Mouse (Mus musculus): ENCODE data around the gene Gls. TPM values are rescaled to one million over a fixed set of nuclear protein-coding genes. Genes with fewer than 3 reads are reported as not detected.
A peak's percentile ranks its signal among the peaks of the same experiment; 100 is the strongest.

The Gls gene
- total RNA-seq, 2 experiments from 2014 or later: 80.4 to 106 TPM

DNA sequence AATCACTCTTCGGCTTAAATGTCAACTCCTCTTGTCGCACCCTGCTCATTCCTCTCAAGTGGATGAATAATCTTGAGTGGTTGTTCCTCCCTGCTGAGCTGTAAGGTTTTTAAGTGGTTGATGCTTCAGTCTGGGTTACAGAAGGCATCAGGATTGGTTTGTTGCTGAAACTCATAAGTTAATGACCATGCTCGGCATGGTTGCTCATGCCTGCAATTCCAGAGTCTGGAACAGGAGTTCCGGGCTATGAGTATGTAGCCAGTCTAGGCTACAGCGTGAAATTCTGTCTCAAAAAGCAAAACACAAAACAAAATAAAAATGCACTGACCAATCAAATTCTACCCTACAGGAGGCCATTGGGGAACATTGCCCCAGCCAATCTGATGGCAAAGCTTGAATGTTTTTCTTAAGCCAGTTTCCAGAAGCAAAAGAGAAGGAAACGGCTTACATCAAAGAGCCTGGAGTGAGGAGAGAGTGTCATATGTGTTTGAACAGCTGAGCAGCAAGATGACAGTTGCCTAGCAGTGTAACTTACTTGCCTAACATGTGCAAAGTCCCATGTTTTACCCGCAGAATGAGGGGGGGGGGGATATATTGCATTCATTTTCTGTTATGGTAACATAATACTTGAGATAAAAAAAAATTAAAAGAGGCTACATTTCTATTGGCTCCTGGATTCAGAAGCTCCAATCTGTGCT is 18.2 kb upstream of the Gls start:
- intact Hi-C loops (cut with DNase I): no loop called here
- DNase-seq (ENCODE audit: low spot score): no peak

DNA sequence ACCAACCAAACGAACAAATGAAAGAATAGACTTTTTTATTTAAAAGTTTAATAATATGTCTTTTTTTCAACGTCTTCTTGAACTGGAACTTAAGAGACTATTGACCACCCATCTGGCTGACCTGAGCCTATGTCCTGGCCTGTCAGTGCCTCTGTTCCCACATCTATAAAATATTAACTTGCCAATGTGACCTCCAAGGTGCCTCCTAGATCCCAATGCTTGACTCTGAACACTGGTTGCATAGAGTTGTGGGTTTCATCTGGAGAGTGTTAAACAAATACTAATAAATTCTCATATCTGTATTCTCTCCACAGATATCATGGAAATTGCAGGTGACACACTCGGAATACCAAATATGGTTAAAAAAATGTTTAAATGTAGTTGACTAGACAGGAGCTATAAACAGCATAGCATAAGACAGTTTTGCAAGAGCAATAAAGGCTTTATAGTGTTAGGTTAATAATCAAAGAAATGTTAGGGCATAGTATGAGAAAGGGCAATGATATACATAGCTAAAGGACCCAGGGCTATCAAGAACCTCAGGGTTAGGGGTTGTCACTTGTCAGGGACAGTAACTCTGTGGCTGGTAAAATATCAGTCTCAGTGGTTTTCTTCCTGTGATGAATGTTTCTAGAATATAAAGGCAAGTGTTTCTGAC is 16.0 kb upstream of the Gls start:
- intact Hi-C loops (cut with DNase I): no loop called here
- DNase-seq (ENCODE audit: low spot score): no peak

DNA sequence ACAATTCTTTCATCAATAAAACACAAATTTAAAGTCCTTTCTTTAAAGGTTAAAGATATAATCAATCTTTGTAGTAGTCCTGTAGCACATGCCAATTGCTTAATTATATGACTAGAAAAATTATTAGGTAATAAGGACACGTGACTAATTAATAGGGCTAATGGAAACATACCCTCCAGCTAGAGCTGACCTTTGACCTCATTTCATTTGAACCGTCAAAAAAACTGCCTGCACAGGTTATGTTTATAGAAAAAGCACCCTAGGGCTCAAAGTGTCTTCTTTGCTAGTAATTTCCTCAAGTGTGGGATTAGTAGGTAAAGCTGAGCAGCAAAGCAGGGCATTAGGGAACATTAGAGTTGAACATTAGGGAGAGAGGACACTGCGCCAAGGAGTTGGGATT is 9.2 kb upstream of the Gls start:
- DNase-seq (ENCODE audit: low spot score): no peak
- intact Hi-C loops (cut with DNase I): no loop called here

DNA sequence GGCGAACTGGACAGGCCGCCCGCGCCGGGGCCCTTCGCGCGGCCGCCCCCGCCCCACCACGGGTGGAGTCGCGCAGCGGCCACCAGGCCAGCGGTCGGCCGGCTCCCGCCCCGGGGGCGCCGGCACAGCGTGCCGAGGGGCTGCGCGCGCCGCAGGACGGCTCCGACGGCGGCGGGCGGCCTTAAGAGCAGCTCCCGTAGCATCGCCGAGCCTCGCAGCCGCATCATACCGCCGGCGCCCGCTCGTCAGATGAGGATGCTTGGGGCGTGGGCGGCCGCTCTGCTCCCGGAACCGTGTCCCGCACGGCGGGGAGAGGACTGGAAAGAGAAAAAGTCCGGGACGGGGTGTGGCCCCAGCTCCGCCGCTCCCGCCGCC is 279 bp downstream of the Gls start:
- DNase-seq (ENCODE audit: low spot score): no peak

DNA sequence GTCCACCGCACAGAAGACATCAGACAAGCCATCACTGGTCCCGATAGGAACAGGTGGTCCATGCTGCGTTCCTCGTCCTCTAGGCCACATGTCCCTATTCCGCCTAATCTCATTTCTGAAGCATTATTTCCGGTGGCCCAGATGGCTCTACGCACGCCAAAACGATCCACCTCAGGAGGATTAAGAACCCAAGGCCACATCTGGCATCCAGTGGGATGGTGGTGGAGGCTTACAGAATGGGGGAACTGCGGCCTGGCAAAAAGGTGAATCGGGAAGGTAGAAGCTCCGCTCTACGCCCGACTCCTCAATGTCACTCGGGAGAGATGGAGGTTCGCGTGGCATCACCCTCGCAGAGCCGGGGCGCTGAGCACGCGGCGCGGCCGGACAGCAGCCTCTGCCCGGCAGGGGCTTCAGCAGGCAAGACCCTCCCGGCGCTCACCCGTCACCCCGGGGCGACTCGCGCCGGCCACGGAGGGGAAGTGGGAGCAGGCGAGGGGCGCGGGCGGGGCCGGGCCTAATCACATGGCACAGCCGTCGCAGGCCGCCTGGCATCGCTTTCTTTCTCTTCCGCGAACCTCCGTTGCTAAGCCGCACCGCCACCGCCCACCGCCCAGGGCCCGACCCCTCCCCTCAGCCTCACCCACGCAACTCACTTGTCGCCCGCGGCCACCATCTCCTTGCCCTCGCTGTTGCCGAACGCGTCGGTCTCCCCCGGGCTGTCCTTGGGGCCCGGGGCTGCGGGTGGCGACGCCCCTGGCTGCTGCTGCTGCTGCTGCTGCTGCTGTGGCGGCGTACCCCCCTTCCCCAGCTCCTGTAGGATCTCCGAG is 880 bp downstream of the Gls start:
- peak; percentile 36 for DNase-seq (ENCODE audit: low spot score)
- intact Hi-C loops (cut with DNase I): loop anchor here (5.0 kb wide), 2 partner anchors 55 to 260 kb away; no protein-coding TSS in a partner anchor

More for the DNA sequence above, 279 bp downstream of the Gls start:
- intact Hi-C loops (cut with DNase I): loop anchor here (5.0 kb wide), 2 partner anchors 55 to 260 kb away; no protein-coding TSS in a partner anchor

DNA sequence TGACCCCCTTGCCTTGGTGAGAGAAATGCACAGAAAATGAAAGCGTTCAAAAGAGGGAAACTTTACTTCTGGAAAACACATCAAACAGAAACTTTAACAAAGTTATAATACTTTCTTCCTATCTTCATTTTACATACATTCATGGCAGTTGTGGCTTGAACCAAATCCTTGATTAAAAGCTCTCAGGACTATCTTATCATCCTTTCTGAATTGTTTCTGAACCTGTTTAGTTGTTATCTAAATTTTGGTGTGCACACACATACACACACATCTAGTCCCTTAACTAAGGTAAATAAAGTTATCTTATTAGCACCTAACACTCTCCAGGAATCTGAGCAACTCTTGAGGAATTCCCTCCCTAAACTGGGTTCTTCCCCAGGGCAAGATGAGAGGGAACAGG is 2.6 kb downstream of the Gls start:
- no peak for DNase-seq (ENCODE audit: low spot score)
- intact Hi-C loops (cut with DNase I): loop anchor here (5.0 kb wide), 2 partner anchors 53 to 262 kb away; no protein-coding TSS in a partner anchor

DNA sequence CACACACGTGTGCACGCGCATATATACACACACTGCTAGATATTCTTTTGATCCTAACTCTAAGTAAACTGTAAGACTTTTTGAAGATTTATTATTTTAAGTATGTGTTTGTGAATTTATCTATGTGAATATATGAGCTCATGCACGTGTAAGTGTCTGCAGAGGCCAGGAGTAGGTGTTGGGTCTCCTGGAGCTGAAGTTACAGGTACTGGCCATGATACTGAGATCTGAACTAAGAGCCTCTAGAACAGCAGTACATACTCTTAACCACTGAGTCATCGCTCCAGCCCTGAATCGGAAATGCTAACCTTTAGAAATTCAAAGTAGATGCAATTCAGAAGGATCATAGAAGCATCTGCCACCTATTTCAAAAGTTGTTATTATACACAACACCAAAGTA is 4.9 kb downstream of the Gls start:
- intact Hi-C loops (cut with DNase I): no loop called here
- DNase-seq (ENCODE audit: low spot score): no peak

DNA sequence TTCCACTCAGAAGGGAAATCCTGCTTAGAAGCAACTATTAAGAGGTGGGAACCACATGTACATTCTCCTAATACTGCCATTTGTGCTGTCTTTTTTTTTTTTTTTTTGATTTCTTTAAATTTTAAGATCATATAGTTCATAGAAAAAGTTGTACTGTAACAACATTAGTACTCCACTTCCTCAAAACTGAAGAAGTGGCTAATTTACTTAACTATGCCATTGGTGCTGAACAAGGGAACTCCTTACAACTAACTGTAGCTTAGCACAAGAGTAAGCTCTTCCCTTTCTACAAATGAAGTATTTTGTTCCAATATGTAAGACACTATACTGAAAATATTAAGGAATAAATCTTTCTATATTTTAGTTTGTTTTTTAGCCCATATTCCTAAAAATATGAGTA is 6.6 kb downstream of the Gls start:
- intact Hi-C loops (cut with DNase I): no loop called here
- no peak for DNase-seq (ENCODE audit: low spot score)

DNA sequence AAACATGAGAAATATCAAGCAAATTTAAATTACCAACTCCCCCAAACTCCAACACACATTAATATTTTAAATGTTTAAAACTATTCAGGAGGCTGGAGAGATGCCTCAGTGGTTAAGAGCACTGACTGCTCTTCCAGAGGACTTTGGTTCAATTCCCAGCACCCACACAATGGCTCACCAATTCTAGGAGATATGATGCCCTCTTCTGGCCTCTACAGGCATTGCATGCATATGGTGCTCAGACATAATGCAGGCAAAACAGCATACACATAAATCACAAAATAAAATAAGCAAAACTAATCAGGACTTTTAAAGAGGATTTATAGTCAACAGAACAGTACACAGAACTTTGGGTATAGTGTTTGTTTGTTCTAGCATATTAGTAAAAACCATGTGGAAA is 16.3 kb downstream of the Gls start:
- intact Hi-C loops (cut with DNase I): no loop called here
- DNase-seq (ENCODE audit: low spot score): no peak

DNA sequence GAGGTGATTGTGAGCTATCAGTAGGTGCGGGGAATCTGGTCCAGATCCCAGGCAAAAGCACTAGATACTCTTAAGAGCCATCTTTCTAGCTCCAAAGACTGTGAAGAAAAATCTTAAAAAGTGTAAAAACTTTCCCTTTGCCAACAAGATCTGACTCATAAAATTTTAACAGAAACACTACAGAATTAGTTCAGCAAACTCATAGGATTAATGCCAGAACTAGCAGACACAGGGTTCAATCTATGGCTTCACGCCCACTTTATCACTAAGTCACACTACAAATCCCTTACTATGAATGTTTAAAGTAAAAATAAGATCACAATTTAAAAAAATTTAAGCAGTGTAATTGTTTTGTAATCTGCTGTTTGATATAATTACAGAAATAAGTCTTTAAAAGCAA is 50.0 kb downstream of the Gls start:
- no peak for DNase-seq (ENCODE audit: low spot score)
- intact Hi-C loops (cut with DNase I): no loop called here

DNA sequence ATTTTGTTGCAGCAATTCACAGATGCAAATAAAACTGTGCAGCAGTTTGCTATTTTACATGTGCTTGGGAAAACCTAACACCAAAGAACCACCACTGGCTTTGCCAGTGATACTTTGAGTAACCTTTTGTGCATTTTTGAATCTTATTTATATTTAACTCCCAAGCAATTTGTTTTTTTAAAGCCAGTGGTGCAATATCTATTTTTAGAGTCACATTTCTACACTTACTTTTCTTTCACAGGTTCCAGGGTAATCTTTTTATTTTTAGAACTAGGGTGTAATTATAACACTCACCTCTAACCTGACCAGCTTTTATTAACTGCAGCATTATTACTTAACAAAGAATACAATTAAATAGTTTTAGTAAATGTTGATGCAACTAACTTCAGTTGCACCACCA is 51.0 kb downstream of the Gls start:
- intact Hi-C loops (cut with DNase I): no loop called here

DNA sequence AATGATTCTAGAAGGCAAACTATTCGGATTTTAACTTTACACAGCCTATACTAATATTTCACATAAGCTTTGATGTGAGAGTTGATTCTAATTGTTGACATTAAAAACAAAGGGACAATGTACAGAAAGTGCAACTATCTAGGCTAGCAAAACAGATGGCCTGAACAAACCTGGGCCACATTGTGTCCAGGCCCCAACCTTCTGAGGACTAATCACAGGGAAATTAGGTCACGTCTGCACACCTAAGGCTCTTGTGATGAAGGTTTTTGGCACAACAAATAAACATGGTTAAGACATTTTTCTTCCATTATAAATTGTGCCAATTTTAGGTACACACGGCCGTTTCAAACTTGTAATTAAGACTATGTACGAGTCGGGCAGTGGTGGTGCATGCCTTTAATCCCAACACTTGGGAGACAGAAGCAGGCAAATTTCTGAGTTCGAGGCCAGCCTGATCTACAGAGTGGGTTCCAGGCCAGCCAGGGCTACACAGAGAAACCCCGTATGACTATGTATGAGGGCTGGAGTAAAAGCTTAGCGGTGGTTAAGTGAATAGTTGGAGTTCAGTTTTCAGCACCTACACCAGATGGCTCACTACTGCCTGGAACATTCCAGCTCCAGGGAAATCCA is 53.0 kb downstream of the Gls start:
- intact Hi-C loops (cut with DNase I): loop anchor here (5.0 kb wide), 1 partner anchor 52 kb away; the partner anchor contains the start of gene Gls

More for the DNA sequence above, 51.0 kb downstream of the Gls start:
- no peak for DNase-seq (ENCODE audit: low spot score)

DNA sequence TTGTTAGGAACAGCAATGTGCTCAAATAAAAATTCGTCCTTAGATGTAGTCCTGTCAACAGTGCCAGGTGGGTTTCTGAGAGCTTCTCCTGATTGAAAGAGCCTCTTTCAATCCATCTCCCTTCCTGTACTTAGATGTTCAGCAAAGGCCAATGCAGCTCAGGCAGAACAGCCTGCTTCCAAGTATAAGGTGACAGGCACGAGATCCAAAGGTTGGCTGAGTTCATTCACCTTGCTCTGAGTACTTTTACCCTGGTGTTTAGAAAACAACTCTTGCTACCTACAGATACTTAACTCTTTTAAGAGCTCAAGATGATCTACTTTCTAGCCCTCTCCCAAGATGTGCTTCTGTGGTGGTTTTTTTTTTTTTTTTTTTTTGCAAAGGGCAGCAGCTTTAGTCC is 56.0 kb downstream of the Gls start:
- intact Hi-C loops (cut with DNase I): loop anchor here (5.0 kb wide), 1 partner anchor 55 kb away; the partner anchor contains the start of gene Gls
- DNase-seq (ENCODE audit: low spot score): no peak

More for the DNA sequence above, 53.0 kb downstream of the Gls start:
- no peak for DNase-seq (ENCODE audit: low spot score)

DNA sequence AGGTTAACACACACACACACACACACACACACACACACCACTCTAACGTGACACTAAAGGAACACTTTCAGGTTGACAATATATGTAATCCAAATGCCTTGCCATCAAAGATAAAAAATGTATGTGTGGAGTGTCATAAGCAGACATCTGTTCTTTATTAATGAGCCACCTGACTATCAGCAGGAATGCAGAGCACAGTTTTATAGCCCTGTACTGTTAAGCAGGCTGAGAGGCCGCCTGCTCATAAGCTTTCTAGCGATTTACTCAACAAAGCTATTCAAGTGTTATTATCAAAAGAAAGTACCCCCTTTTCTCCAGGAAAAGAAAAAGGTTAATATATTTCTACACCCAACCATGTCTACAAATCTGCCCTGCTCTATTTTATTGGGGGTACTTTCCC is 57.0 kb downstream of the Gls start:
- no peak for DNase-seq (ENCODE audit: low spot score)
- intact Hi-C loops (cut with DNase I): loop anchor here (5.0 kb wide), 1 partner anchor 56 kb away; the partner anchor contains the start of gene Gls

DNA sequence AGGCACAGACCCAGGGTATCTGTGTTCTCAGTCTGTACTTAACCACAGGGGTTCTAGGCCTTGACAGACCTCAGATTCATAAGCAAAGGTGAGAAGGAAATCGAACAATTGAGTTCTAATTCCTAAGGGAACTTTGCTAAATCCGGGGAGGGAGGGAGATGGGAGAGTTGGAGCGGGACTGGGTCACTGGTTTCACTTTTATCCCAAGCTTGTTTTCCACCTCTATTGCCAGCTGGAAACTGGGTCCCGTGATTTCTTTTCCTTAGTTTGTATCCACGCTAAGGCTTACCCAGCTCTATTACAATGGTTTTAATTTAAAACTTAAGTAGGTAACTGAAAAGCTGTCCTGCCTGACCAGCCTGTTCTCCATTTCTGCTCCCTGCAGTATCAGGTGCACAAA is 57.7 kb downstream of the Gls start:
- DNase-seq (ENCODE audit: low spot score): no peak
- intact Hi-C loops (cut with DNase I): loop anchor here (5.0 kb wide), 1 partner anchor 57 kb away; the partner anchor contains the start of gene Gls

DNA sequence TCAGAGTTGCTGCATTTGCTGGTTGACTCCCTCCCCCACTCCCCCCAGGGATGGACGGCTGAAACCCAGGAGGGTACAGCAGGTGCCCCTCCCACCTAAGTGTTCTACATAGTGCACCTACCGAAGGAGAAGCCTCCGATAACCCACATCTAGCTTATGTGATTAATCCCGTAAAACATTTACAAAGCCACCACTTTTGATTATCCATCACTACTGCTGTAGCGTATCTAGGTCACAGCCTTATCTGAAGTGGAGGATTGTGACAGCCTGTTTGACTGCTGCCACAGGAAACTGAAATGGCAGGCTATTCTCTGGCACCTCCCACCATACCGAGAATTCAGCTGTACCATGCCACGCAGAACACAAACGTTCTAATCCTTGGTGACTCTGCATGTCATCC is 61.8 kb downstream of the Gls start:
- intact Hi-C loops (cut with DNase I): loop anchor here (5.0 kb wide), 1 partner anchor 96 kb away; no protein-coding TSS in a partner anchor
- no peak for DNase-seq (ENCODE audit: low spot score)

DNA sequence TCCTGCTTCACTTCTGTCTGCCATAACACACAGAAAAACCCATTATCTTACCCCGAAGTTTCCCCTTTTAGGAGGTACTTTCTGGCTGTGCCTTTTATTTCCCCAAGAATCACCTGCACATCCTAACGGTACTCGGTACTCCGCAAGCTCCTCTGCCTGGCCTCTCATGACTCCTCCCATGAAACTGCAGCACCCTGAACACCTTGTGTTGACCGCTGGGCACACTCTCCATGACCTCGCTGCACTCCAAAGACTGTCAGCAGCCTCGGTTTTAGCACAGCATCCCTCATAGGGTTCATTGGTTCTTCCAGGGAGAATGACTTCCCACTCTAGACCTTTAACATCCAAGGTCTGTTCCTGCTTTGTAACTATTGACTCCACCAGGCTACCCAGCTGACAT is 62.3 kb downstream of the Gls start:
- DNase-seq (ENCODE audit: low spot score): no peak
- intact Hi-C loops (cut with DNase I): loop anchor here (5.0 kb wide), 1 partner anchor 97 kb away; no protein-coding TSS in a partner anchor

DNA sequence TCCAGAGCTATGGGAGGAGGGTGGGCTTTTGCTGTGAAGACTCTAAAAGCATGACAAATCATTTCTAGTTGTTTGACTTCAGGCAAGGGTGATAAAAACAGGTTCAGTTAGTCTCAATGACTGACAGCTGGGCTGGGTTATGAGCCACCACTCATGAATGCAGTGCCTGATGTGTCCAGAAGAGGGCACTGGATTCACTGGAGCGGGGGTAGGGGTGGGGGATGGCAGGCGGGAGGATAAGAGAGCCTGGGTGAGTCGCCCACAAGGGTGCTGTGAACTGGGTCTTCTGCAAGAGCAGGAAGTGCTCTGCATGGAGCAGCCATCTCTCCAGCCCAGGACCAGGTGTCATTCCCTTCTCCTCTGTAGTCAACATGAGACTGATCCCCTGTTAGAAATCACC is 63.0 kb downstream of the Gls start:
- intact Hi-C loops (cut with DNase I): loop anchor here (5.0 kb wide), 1 partner anchor 97 kb away; no protein-coding TSS in a partner anchor
- DNase-seq (ENCODE audit: low spot score): no peak

DNA sequence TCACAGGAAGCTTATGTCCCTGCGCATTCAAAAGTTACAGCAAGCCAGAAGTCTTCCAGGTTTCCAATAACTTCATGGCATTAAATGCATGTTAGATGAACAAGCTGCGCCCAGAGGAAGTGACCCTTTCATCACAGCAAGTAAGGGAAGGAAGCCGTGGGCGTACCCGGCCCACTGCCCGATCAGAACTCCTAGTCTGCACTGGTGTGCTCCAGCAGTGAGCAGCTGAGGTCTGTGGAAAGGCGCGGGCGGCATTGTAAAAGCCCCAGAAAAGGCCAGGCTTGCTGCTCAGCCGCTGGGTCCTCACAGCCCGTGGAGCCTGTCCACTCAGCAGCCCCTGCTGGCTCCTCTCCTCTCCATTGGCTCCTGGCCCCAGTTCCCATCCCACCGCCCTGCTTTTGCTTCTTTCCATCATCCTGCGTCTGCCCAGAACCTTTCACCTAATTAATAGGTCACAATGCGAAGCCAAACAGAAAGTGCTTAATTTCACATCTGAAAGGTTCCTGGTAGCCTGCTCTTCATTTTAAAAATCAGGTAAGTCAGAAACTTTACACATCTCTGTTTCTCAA is 66.3 kb downstream of the Gls start:
- peak; percentile 31 for DNase-seq (ENCODE audit: low spot score)
- intact Hi-C loops (cut with DNase I): no loop called here

All from heart, postnatal 25 days (tissue).